Mouse (Mus musculus): ENCODE results near the gene Nrcam. TPM values are rescaled to one million over a fixed set of nuclear protein-coding genes. Genes with fewer than 3 reads are reported as not detected.

Gene Nrcam
- polyA plus RNA-seq, 3 experiments from 2014 or later: 0.08 to 0.24 TPM; not detected in 1

DNA sequence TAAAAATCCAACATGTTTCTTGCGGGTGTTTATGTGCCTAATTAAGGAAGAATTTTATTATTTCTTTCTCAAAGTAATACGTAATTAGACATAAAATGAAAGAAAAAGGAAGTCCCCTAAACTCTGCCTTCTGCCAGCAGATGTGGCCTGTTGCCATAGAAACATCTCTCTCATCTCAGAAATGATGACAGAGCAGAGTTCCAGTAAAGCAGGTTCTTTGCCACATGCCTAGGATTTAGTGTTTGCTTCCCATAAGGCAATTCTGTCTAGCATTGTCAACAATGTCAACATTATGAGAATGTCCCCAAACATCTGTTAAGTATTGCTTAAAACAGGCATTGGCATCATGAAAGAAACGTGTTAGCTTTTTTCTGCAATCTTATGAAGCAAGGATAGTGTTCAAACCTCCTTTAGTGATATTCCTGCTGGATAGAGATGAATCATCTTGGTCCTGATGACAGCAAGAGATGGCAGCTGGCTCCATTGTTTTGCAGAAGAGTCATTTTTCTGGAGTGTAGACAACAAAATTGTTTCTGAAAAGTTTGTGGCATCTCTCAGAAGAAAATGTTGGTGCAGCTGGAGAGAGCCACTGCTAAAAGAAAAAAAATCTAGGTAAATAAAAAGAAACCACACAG, 42.5 kb downstream of the Nrcam start:
- no peak for ATAC-seq

GRCm38 (mm10) chr12:44375956-44376355, 47.3 kb downstream of the Nrcam start:
- no peak for ATAC-seq

GRCm38 (mm10) chr12:44378431-44379161, 49.9 kb downstream of the Nrcam start:
- no peak for ATAC-seq

DNA sequence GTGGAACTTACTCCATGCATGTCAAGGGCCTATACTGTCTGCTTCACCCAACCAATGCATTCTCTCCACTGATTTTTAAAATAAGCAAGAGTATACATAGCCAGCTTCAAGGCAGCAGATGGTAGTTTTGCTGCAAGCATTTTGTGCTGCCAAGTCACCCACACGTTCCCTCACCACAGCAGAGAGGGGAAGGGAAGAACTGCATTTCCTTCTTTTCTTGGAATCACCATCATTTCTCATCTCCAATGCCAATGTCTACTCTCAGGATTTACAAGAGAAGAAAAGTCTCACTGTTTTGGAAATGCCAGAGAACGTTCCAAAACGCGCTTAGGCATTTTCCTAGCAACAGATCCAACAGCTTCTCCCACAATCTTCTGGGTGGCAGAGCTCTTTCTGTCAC, 52.1 kb downstream of the Nrcam start:
- no peak for ATAC-seq

- ATAC-seq: no peak
Measured at GRCm38 (mm10) chr12:44386398-44386797, 57.7 kb downstream of the Nrcam start.

- ATAC-seq: no peak
Measured at GRCm38 (mm10) chr12:44388220-44388619, 59.5 kb downstream of the Nrcam start.

GRCm38 (mm10) chr12:44390391-44391137, 61.9 kb downstream of the Nrcam start:
- no peak for ATAC-seq

GRCm38 (mm10) chr12:44394901-44395300, 66.2 kb downstream of the Nrcam start:
- ATAC-seq: no peak

DNA sequence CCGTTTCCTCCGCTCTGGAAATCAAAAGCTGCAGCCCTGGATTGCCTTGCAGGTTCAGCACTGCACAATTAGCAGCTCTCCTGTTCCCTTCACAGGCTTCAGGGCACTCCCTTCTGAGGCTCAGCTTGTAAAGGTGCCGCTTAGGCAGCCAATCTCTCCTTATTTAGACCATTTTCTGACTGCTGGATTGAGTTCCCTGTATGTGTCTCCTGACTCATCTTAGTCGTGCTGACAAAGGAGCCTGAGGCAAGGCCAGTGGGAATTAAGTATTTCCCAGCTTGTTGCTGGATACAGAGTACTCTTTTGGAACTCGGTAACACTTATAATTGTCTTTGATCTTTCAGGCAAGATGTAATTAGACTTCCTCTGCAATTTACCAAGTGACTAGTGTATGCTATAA, 69.1 kb downstream of the Nrcam start:
- ATAC-seq: no peak

GRCm38 (mm10) chr12:44402134-44402533, 73.4 kb downstream of the Nrcam start:
- ATAC-seq: no peak

- no peak for ATAC-seq
Measured at GRCm38 (mm10) chr12:44403270-44403669, 74.6 kb downstream of the Nrcam start.

DNA sequence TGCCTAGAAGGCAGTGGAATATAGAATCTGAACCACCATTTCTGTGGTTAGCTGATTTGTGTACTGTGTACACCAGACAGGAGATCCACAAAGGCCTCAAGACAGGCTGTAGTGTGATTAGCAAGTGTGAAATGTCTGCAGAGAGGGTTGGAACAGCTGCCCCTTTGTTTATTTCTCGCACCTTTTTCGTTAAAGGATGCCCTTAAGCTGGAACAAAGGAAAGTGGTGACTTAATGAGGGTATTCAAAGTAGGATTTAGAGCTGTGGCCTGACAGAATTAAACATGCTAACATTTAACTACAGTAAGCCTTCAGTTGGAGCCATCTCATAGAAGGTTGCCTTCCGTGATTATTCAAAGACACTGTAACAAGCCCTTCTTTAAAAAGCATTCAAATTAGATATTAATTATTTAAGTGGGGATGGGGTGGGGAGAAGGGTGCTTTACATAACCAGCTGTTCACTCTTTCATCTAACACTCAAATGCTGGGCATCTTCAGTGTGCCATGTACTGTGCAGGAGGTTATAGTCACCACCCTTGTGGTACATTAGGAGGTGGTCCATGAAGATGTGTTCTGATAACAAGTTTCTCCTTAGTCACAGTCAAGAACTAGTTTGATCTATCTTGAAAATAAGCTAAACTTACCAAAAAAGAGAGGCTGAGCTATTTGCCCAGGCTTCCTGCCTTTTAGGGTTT, 75.2 kb downstream of the Nrcam start:
- no peak for ATAC-seq

- no peak for ATAC-seq
Measured at GRCm38 (mm10) chr12:44409786-44410185, 81.1 kb downstream of the Nrcam start.

DNA sequence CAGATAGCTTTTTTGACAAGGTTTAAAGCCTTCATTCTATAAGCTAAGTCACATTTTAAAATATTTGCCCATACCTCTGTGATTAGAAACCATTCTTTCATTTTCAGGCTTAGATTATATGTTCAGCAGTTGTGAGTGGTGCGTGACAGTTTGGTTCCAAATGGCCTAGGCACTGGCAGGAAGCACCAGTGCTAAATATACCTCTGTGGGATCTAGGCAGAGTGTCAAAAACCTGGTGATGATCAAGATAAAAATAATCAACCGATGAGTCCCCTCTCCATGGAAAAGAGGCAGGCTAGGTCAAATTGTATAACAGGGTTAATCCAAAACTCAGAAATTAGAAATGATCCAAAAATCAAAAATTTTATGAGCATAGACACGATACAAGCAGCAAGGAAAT, 82.3 kb downstream of the Nrcam start:
- ATAC-seq: no peak

- no peak for ATAC-seq
Measured at GRCm38 (mm10) chr12:44422154-44422866, 93.6 kb downstream of the Nrcam start.

DNA sequence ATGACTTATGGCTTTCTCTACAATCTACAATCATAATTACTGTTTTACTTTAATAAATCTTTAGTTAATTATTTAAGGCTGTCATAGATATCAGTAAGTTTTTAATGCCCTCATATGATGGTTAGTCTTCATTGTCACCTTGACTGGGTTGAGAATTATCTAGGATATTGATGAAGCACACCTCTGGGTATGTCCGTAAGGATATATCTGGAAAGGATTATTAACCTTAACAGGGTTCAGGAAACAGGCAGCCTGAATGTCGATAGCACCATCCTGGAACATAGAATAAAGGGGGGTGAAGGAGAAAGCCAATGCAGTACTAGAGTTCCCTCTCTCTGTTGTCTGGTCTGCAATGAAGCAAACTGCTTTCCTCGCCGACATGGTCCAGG, 94.2 kb downstream of the Nrcam start:
- ATAC-seq: no peak

DNA sequence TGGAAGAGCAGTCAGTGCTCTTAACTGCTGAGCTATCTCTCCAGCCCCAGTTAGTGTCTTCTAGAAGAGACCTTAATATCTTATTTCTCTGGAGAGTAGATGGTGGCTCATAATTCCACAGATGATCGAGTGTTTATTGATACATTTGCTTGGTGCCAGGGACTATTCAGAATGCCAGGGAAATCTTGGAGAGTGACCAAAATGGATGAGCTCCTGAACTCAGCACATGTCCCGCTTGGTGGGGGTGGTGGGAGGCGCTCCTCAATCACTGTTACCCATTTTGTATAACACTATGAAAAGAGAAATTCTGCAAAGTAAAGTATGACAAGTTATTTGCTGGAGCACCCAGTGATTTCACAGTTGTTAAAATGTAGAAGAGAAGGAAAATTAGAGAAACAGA, 95.3 kb downstream of the Nrcam start:
- no peak for ATAC-seq

DNA sequence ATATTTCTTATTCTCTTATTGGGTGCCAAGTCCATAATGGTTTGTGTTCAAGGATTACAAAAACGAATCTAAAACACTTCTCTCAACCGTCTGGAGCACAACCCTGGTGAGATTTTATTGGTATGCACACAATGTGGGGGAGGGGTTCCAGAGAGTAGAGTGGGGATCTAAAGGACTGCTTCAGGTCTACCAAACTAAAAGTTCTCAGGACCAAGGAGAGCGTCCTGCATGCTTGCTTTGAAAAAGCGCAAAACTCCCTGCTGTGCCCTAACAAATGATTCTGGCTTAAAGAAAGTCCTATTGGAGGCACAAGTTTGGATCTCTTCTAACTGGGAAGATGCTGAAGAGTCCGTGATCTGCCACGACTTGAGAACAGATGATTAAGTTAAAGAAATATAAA, 96.4 kb downstream of the Nrcam start:
- no peak for ATAC-seq

DNA sequence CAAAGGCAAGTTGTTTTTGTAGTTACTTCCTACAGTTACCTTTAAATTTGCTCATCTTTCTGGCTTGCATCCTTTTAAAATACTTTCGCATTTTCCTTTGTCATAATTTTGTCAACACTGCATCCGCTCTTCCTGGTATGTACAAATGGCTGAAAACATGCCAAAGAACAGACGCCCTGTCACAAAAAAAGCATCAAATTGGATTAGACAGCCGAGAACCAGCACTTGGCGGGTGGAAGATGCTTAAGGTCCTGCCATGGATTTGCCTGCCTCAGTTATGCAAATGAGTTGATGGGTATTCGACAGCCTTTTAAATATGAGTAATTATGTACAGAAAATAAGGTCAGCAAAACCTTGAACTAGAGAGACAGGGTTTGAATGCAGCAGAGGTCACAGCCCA, 101.7 kb downstream of the Nrcam start:
- ATAC-seq: no peak

DNA sequence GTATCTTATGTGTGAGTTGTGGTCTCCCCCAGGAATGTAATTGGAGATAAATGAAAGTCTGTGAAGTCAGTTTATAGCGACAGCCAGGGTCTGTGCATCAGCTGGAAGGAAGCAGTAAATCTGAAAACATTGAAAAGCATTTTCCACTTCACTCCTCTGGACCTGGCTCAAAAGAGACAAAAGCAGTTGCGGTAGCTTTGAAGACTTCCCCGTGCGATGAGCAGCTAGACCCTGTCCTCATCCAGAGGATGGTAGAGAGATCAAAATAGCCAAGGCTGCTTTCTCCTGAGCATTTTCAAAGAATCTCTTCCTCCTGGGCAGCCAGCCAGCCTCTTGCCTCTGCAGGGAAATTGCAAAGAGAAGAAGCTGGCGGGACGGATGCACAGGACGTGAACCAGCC, 102.3 kb downstream of the Nrcam start:
- ATAC-seq: no peak

DNA sequence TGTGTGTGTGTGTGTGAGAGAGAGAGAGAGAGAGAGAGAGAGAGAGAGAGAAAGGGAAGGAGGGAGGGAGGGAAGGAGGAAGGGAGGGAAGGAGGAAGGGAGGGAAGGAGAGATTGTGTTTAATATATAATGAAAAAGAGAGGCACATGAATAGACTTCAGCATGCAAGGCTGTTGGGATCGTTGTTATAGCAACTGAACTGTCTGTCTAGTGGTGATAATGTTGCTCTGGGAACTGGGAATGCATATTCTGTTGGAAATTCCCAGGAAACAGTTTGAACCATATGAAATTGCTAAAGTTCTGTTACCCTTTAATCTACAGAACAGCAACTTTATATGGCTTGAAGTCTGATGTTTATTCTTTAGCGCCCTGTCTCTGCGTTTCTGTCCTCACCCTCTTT, 104.0 kb downstream of the Nrcam start:
- no peak for ATAC-seq

GRCm38 (mm10) chr12:44437046-44437827, 108.6 kb downstream of the Nrcam start:
- no peak for ATAC-seq
